Mouse (Mus musculus) MEL-GATA-1-ER (cell line): ENCODE measurements at regions not wholly inside any gene's neighbourhood (a gene's known extent, or its start where the extent isn't known, plus 50 kb on each side); places are given as distances from the start of the nearest gene placed in this dataset.

Experiments
- DNase-seq: peaks from one replicate; pipeline ENCODE4 v3.0.0-alpha.2; 2012; ENCODE audit warnings: low read depth; ENCODE audit errors: extremely low read depth

DNA sequence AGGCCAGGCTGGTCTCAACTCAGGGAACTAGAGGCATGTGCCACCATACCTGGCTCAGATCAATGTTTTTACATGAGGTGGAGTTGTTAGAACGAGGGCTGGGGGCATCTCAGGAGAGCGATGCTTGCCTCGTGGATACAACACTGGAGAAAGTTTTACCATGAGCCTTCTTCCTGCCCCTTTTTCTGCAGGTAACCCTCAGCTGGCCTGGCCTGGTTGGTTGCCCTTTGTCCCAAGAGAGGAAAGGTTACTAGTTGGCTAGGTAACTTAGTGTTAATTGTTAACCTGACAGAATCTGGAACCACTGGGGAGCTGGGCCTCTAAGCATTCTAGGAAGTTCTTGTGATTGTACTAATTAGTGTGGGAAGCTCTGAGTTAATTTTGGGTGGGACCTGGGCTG lies 81.0 kb upstream of the Sertad2 start:
- no peak for DNase-seq

DNA sequence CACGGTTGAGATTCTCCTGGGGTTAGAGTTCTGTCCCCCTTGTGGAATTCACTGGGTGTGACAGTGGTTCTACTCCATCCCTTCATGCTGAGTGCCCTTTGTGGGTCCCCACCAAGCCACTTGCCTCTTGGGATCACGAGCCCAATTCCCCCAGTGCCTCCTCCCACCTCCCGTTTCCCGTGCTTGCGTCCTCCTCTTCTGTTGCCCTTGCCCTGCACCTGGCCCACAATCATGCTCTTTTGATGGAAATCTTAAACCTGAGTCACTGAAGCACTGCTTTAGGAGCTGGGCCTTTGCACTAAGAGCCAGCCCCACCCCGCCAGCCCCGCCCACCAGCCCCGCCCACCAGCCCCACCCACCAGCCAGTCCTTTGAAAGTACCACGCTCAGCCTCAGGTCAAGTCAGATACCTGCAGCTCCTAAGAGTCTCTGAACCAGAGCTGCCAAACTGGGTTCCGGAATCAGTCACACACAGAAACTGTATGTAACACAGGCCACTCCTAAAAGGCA lies 79.8 kb upstream of the Sertad2 start:
- no peak for DNase-seq

DNA sequence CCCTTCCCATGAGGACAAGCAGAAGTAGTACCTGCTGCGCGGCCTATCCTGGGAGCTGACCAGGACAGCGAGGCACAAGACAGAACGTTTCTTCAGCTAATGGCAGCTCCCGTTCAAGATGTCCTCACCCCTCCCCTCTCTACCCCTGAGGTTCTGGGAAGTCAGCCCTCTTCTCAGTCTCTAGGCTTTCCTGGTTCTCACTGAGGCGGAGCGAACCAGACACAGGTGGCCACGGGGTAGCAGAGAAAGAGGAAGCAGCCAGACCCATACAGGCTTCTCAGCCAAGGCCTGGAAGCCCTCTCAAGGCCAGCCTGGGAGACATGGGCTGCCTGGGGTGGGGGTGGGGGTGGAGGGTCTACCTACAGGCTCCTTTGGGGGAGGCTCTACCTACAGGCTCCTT lies 78.5 kb upstream of the Sertad2 start:
- no peak for DNase-seq

DNA sequence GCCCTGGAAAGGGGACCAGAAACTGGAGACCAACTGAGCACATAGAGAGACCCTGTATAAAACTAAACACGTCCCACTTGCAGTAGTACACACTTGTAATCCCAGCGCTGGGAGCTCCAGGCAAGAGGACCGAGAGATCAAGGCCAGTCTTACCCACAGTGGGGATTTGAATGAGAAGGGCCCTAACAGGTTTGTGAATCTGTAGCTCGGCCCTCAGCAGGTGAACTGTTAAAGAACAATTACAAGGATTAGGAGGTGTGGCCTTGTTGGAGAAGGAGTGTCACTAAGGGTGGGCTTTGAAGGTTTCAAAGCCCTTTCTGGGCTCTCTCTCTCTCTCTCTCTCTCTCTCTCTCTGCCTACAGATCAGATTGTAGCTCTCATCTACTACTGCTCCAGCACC lies 76.5 kb upstream of the Sertad2 start:
- DNase-seq = no peak

DNA sequence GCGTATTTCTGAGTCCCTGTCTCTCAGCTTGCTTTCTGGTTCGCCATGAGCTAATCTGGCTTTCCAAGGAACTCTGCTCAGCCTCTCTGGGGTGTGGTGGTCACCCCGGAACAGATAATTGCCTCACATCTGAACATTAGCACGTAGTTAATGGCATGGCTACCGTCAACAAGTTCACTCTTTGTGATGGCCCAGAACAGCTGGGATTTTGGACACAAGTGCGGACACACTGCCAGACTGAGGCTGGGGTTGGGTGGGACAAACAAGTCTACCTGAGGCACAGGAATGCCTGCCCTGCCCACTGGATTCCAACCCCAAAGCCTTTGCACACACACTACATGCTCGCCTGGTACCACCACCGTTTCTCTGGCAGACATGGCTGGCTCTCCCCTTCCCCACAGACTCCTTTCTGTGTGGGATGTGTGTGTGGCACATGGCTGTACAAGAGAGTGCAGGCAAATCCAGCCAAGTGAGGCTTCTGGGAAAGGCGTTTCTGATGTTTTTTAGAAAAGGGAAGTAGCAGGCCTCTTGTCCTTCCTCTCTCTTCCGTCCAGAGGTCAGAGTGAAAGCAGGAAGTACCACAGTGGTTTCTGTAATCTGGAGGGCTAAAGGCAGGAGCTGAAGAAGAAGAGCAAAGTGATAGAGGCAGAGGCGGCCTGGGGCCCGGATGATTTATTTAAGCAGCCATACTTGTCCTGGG lies 74.6 kb upstream of the Sertad2 start:
- DNase-seq = peak; percentile 80

DNA sequence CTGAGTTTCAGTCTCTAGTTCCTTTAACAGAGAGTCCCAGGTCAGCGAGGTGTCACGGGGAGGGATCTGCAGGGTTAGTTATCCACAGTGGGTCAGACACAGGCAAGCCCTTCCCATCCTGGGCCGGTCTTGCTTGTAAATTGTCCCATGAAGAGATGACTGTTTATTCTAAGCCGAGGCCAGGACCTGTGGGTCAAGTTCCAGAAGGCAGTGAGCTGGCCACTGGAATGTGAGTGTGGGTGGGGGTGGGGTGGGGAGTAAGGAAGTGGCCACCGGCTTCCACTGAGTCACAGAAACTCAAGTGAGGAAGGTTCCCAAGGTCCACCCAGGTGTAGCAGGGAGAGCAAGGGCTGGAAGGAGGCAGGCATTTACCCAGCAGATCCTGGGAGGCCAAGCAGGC lies 73.7 kb upstream of the Sertad2 start:
- no peak for DNase-seq

DNA sequence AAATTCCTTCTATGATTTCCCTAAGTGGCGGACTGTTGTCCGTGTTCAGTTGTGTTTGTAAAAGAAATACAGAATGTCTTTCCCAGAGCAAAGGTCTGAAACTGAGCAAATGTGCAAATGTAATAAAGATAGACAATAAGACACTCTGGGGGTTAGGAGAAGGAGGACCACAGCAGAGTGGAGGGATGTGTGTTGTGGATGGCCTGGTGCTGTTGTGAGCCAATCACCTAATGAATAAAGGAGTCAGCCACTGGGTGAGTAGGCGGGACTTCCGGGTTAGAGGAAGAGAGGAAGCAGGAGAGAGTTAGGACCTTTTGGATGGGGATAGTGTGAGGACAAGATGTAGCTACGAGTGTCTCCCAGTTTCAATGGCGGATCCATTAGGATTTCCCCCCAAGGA lies 72.7 kb upstream of the Sertad2 start:
- no peak for DNase-seq

DNA sequence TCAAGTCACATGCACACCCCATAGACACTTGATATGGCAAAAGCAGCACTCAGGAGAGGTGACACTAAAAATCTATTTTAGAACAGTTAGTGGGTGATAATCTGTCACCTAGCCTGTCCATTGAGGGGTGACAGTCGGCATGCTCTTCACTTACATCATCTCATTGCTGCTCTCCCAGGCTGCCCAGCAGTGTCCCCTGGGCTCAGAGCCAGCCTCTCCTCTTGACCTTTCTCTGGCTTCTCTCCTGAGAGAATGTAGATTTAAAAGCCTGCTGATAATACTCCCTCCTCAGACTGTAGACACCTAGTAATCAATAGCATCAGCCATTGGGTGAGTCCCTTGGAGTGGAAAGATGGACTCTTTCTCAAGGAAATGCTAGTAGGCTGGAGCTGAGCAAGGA lies 70.7 kb upstream of the Sertad2 start:
- DNase-seq = no peak

DNA sequence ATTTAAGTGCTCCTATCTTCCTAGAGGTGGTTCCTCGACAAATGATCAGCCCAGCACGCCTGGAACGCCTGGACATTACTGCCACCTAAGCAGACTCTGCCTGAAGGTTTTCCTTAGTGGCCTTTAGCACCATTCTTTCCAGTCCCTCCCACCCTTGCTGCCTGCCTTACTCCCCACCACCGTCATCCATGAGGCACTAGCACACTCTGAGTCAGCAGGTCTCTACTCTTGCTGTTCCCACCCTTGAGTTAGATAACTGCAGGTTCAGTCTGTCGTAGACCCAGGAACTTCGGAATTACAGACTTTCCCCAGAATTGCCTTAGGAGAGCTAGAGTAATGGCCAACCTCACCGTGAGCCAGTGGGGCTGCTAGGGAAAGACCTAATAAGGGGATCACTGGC lies 67.4 kb upstream of the Sertad2 start:
- DNase-seq = no peak

DNA sequence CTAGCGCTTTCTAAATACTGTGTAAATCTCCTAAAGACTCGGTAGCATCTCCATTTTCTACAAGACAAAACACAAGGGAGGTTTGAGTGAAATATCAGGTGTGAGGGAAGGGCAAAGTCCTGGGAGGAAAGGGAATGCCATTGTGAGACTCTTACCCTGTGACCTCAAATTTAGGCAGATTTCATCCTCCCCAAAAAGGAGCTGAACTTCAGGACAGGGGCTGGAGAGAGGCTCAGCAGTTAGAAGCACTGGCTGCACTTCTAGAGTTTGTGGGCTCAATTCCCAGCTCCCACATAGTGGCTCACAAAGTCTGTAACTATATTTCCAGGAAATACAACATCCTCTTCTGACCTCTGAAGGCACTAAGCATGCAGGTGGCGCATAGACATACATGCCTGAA lies 66.6 kb upstream of the Sertad2 start:
- DNase-seq = no peak

DNA sequence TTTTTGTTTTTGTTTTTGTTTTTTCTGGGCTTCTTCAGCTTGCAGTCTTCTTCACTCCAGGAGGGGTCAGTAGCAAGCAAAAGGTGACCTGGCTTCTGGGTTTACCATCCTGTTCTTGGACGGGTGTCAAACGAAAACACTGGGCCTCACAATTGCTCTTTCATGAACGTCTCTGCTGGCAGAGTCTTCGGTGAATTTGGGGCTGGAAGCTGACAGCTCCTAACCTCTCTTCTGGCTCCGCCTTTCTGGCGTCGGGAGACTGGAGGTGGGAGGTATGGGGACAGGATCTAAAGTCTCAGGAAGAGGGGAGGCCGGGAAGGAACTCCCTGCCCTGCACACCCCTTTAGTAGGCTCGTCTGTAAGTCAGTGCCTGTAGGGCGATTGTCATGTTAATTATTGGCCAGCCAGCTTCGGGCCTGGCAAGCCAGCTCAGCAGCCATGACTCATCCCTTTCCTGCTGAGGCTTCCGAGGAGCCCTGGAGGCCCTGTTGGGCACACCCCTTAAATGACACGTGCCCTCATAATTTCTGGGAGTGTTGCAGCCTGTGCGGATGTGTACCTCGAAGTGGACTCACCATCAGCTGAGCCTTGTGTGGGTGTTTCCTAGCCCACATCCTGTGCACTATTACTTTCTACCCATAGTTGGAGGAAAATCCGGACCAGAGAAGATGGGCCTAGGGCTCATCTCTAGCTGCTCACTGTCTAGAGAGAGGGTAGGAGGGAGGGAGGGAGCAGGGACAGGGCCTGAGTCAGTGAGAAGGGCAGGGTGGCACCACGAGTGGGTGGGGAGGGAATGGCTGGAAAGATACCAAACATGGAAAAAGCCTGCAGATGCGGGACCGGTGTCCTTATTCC lies 65.6 kb upstream of the Sertad2 start:
- no peak for DNase-seq

DNA sequence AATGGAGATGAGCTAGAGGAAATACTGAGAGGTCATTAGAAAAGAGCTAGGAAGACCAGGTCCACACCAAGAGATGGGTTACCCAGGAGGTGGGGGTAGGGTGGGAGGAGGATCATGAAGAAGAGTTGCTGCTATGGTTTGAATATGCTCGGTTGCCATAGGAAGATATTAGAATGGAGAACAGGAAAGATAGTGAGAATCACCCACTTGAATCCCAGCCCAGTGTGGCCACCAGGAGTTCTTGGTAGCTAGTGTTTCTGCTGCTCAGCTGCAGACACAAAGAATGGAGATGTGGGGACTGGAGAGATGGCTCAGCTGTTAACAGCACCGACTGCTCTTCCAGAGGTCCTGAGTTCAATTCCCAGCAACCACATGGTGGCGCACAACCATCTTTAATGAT lies 62.4 kb upstream of the Sertad2 start:
- no peak for DNase-seq

DNA sequence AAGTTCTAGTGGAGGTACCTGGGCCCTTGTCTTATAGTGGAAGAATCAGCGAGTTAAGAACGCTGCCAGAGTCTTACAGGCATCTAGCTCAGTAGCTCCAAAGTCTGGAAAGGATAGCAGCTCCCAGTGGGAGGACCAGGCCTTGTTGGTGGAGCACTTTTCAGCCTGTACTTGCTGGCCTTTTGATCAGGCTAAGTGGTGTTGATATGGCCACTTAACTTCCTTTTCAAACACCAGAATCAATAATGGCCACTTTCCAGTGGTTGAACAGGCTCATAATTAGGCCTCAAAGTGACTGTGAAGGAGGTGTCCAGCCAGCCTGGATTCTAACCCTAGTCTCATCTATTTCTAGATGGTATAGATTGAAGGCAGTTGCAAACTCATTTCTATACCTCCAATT lies 57.7 kb upstream of the Sertad2 start:
- DNase-seq = no peak
